Mouse (Mus musculus): Measurements from ENCODE around the gene Masp2.

Gene Masp2

DNA sequence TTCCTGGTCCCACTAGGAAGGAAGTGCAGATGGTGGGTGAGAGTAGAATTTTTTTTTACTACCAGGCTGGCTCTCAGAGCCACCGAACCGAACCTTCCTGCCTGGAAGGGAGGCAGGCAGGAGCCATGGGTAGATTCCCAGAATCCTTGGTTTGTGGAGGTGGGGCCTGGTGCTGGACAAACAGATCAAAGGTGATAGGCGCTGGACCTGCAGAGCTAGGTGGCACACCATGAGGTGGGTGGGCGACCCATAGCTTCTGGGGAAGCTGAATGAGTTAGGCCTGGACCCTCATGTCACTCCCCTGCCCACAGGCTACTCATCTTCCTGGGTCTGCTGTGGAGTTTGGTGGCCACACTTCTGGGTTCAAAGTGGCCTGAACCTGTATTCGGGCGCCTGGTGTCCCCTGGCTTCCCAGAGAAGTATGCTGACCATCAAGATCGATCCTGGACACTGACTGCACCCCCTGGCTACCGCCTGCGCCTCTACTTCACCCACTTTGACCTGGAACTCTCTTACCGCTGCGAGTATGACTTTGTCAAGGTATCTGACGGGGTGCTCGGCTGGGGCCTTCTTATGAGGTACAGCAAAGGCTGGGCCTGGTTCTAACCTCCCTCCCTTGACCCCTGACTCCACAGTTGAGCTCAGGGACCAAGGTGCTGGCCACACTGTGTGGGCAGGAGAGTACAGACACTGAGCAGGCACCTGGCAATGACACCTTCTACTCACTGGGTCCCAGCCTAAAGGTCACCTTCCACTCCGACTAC lies at the start of gene Masp2:
Masp2 (plus strand) TSS at position 198 of the 764 bp plus-strand sequence.
- DNase-seq = no peak

DNA sequence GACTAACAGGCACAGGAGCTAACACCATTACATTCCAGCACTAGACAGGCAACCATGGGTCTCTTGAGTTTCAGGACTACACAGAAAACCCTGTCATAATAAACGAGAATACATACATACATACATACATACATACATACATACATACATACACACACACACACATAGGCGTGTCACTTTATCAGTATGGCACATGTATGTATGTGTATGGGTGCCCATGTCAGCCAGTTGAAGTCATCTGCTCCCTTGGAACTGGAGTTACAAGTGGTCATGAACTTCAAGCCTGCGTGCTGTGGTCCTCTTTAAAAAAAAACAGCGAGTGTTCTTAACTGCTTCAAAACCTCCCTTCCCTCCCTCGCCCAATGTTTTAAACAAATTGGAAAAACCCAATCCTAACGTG lies 44.6 kb upstream of the Masp2 start:
- no peak for DNase-seq

- DNase-seq = peak; percentile 90
Measured at GRCm38 (mm10) chr4:148558297-148559000, 43.9 kb upstream of the Masp2 start, which contains the start of gene Exosc10. Gene Exosc10, plus strand, starts transcription at chr4:148558429.

DNA sequence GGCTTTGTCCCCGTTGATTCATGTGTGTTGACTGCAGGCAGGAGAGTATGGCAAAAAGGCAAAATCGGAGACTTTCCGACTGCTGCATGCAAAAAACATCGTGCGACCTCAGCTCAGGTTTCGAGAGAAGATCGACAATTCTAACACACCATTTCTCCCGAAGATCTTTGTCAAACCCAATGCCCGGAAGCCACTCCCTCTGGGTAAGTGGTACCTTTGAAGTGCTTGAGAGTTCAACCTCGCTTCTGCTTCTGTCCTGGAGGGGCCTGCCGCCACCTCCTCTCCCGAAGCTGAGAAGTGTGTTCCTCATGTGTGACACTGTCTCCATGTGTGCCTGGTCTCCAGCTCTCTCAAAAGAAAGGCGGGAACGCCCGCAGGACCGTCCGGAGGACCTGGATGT lies 39.7 kb upstream of the Masp2 start:
- no peak for DNase-seq

DNA sequence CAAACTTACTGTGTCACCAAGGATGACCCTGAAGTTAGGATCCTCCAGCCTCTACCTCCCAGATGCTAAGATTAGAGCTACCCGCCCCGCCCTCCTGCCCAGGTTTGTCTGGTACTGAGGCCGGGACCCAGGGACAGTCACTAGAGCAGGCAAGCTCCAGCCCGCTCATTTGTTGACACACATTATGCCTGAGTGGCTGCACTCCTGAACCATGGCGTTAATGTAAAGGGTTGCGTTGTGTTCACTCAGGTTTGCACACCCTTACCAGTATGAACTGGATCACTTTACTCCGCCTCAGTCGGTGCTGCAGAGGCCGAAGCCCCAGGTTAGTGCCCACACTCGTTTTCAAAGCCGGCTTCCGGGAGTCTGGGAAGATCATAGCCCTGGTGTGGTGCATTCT lies 38.8 kb upstream of the Masp2 start:
- no peak for DNase-seq

DNA sequence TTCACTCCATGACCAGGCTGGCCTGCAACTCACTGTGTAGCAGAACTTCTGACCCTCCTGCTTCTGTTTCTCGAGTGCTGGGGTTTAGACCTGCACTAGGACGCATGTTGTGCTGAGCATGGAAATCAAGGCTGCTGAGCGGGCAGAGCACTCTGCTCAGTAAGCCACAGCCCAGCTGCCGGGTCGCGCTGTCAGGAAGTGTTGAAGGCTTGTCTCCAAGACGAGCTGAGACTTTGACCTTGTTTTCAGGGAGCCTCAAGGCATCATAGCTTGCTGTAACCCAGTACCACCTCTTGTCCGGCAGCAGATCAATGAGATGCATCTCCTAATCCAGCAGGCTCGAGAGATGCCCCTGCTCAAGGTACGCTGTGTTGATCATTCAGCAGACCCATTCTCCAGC lies 32.2 kb upstream of the Masp2 start:
- no peak for DNase-seq

- no peak for DNase-seq
Measured at GRCm38 (mm10) chr4:148570693-148571295, 31.6 kb upstream of the Masp2 start.

- DNase-seq = no peak
Measured at GRCm38 (mm10) chr4:148573222-148573621, 29.1 kb upstream of the Masp2 start.

DNA sequence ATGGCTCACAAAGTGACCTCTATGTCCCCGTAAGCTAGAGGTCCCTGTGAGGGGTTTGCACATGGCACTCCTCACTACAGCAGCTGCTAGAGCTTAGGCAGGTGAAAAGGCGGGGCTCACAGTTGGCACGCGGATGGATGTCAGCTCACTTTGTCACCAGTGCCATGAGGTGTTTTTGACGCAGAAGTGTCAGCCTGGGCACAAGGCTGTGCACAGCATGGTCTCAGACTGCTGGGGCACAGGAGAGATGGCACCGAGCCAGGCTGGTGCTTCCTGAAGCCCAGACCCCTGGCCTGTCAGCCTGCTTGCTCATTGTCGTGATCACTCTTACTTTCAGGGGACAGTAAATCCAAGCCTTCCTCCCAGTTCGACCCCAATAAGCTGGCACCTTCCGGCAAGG lies 21.6 kb upstream of the Masp2 start:
- DNase-seq = no peak

- no peak for DNase-seq
Measured at GRCm38 (mm10) chr4:148581422-148581821, 20.9 kb upstream of the Masp2 start.

- no peak for DNase-seq
Measured at GRCm38 (mm10) chr4:148583257-148583656, 19.1 kb upstream of the Masp2 start.

- DNase-seq = no peak
Measured at GRCm38 (mm10) chr4:148586648-148587047, 15.7 kb upstream of the Masp2 start.

- no peak for DNase-seq
Measured at GRCm38 (mm10) chr4:148588793-148589192, 13.6 kb upstream of the Masp2 start.

DNA sequence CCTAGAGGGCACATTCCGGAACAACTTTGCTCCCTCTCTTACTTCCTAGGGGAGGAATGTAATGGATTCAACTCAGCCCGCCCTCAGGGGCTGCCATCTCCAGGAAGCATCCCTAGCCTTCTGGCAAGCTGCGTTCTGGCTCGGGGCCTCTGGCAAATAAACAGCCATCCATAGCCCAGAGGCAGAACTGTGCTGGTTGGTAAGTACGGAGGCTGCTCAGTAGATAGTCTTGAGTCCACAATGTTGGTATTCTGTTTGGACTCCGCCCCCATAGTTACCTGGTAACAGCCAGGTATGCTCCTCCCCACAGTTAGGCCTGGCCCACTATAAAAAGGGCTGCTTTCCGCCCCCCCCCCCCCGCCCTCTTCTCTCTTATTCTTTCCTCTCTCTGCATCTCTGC lies 12.8 kb upstream of the Masp2 start:
- DNase-seq = no peak

- DNase-seq = no peak
Measured at GRCm38 (mm10) chr4:148590421-148591170, 11.8 kb upstream of the Masp2 start.

GRCm38 (mm10) chr4:148591171-148591630 lies 11.2 kb upstream of the Masp2 start, which contains the start of gene Srm:
Gene Srm, plus strand, starts transcription at chr4:148591503.
- peak; percentile 98 for DNase-seq

DNA sequence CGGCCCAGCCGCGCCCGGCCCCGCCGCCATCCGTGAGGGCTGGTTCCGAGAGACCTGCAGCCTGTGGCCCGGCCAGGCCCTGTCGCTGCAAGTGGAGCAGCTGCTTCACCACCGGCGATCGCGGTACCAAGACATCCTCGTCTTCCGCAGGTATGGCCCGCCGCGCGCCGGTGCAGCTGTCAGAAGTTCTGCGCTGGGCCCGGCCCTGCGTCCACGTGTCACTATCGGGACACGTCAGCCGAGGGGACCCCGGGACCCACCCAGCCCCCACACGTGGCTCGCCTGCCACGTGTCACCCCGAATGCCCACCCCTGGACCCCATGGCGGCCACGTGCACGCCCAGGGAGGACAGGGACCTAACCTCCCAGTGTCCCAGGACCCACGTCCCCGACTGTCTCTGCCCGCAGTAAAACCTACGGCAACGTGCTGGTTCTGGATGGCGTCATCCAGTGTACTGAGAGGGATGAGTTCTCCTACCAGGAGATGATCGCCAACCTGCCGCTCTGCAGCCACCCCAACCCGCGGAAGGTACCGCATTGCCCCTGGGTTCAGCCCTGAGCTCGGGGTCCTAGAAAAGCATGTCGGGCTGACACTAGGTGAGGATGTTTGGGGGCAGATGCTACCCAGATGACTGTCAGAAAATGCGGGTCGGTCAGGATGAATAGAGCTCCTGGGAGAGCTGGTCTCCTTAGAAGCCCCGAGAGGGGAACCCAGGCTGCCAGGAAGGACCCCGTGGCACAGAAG lies 10.5 kb upstream of the Masp2 start:
- DNase-seq = no peak

DNA sequence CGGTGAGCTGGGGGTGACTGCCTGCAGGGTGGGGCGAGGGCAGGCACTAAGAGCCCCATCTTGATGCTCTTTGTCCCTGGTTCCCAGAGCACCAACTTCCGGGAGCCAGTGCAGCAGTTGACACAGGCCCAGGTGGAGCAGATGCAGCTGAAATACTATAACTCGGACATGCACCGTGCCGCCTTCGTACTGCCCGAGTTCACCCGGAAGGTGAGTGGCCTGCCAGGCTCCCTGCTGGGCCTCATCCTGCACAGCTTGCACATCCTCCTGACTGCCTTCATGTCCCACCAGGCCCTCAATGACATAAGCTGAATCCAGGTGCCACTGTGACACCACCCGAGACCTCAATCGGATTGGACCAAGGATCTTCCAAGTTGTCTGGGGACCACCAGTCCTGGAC lies 8.4 kb upstream of the Masp2 start:
- DNase-seq = no peak

- no peak for DNase-seq
Measured at GRCm38 (mm10) chr4:148595916-148596315, 6.4 kb upstream of the Masp2 start.

DNA sequence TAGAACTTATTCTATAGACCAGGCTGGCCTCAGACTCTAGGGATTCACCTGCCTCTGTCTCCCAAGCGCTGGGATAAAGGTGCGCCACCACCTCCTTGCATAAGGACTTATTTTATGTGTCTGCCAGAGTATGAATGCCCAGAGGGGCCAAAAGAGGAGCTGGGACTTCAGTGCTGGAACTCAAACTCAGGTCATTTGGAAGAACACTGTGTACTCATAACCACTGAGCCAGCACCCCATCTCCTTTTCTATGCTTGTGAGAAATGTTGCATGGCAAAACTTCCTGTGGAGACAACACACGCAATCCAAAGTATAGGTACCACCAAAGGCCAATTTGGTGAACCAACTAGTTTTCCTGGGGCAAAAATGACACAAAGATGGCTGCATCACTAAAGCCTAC lies 5.6 kb upstream of the Masp2 start:
- DNase-seq = no peak

DNA sequence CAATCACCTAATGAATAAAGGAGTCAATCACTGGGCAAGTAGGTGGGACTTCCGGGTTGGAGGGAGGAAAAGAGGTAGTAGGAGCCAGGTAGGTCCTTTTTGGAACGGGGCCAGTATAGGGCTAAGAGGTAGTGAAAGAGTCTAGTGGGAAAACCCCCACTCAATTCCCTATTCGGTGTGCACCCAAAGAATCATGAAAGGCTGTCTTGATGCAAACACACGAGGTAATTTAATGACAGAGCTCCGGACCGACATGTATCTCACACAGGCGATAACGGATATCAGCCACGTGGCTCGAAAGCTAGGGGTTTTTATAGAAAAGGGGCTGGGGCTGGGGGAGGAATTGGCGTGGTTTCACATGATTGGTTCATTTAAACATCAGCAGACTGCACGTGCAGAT lies 3.5 kb upstream of the Masp2 start:
- DNase-seq = no peak

- DNase-seq = no peak
Measured at GRCm38 (mm10) chr4:148600316-148600715, 2.0 kb upstream of the Masp2 start.

Data from kidney, adult 18-20 months (tissue).